Mouse (Mus musculus) midbrain, embryonic 12.5 days (tissue): Measurements from ENCODE around the gene Gm20547. TPM values are rescaled to one million over a fixed set of nuclear protein-coding genes. Genes with fewer than 3 reads are reported as not detected.
"Not testable (repeated sequence)": the region's sequence is repeated elsewhere in the genome, so short reads cannot be mapped to it uniquely, and the experiment has no call there.

Experiments
- ATAC-seq: fragments of 200-750 bp; cut with Nextera tagmentation; 2 replicates; pipeline ENCODE4 v1.8.0; 2017; ENCODE audit warnings: low read depth, moderate TSS enrichment, moderate library complexity; ENCODE audit not compliant: low FRiP score
- H3K27ac ChIP-seq: fragments of 300-500 bp; sonication (generic); replicated peaks from 2 replicates; pipeline ENCODE4 v1.5.1; 2016; ENCODE audit warnings: mild to moderate bottlenecking
- H3K27me3 ChIP-seq: fragments of 300-500 bp; sonication (generic); 2 replicates; pipeline ENCODE4 v1.6.1; 2016; ENCODE audit warnings: mild to moderate bottlenecking
- H3K36me3 ChIP-seq: fragments of 300-500 bp; sonication (generic); 2 replicates; pipeline ENCODE4 v1.6.1; 2016
- H3K4me1 ChIP-seq: fragments of 300-500 bp; sonication (generic); 2 replicates; pipeline ENCODE4 v1.6.1; 2016
- H3K4me2 ChIP-seq: fragments of 300-500 bp; sonication (generic); replicated peaks from 2 replicates; pipeline ENCODE4 v1.6.1; 2016; ENCODE audit warnings: mild to moderate bottlenecking, moderate library complexity
- H3K4me3 ChIP-seq: fragments of 300-500 bp; sonication (generic); 2 replicates; pipeline ENCODE4 v1.5.1; 2016; ENCODE audit warnings: mild to moderate bottlenecking
- H3K9ac ChIP-seq: fragments of 300-500 bp; sonication (generic); replicated peaks from 2 replicates; pipeline ENCODE4 v1.6.1; 2016; ENCODE audit warnings: mild to moderate bottlenecking, moderate library complexity
- H3K9me3 ChIP-seq: fragments of 300-500 bp; sonication (generic); 2 replicates; pipeline ENCODE4 v1.6.1; 2016; ENCODE audit warnings: mild to moderate bottlenecking
- WGBS: fragments of 180-500 bp; shearing (Covaris S2); methylation state at CpG from one replicate; pipeline ENCODE4 v1.1.7; 2016; 5-methylcytosine and 5-hydroxymethylcytosine counted together
- polyA plus RNA-seq: library from polyadenylated mRNA; unstranded; fragments of >200 nt; fragmentation: Nextera tagmentation; extraction: Ambion mirVana; gene quantifications from 2 replicates; pipeline ENCODE4 v1.2.1, GENCODE M21; 2016

Gene Gm20547
- polyA plus RNA-seq, 1 experiment from 2014 or later: not detected

GRCm38 (mm10) chr17:34847615-34848014 is 34.2 kb downstream of the Gm20547 start:
- H3K4me3 ChIP-seq: no peak overlapping the region
- H3K4me2 ChIP-seq: no peak overlapping the region
- H3K36me3 ChIP-seq: peaks cover 61% of the 10 kb centered on the region
- WGBS: 95% methylated on average over 7 of the region's 7 CpGs
- H3K9me3 ChIP-seq: no peaks in the 10 kb centered on the region
- no peaks in the 10 kb centered on the region for H3K27me3 ChIP-seq
- H3K27ac ChIP-seq: no peak overlapping the region
- H3K4me1 ChIP-seq: peaks cover 22% of the 10 kb centered on the region
- no peak for ATAC-seq
- no peak overlapping the region for H3K9ac ChIP-seq

- no peaks in the 10 kb centered on the region for H3K27me3 ChIP-seq
- H3K4me1 ChIP-seq: peaks cover 22% of the 10 kb centered on the region
- peaks cover 61% of the 10 kb centered on the region for H3K36me3 ChIP-seq
- ATAC-seq: no peak
- H3K4me3 ChIP-seq: no peak overlapping the region
- no peaks in the 10 kb centered on the region for H3K9me3 ChIP-seq
- no peak overlapping the region for H3K9ac ChIP-seq
- no peak overlapping the region for H3K27ac ChIP-seq
- no peak overlapping the region for H3K4me2 ChIP-seq
- 90% methylated on average over 6 of the region's 6 CpGs for WGBS
Observed at GRCm38 (mm10) chr17:34847192-34847591, 34.6 kb downstream of the Gm20547 start.

DNA sequence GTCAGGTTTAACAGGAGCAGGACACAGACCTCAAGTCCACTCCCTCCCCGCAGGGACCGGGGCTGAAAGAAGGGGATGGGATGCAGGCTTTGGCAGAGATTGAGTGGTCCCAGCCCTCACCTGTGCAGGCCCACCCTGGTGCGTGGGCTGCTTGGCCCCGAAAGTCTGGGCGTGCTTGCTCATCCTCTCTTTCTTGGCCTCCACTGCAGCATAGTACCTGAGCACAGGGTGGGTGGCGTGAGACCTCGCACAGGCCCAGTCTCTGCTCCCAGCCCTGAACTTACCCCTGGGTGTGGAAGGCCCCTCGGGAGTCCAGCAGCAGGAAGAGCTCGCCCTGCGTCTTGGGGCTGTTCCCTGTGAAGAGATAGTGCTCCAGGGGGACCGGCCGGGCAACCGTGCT is 37.0 kb downstream of the Gm20547 start:
- no peak overlapping the region for H3K4me3 ChIP-seq
- H3K4me2 ChIP-seq: no peak overlapping the region
- no peaks in the 10 kb centered on the region for H3K9me3 ChIP-seq
- no peaks in the 10 kb centered on the region for H3K27me3 ChIP-seq
- no peak for ATAC-seq
- 92% methylated on average over 13 of the region's 13 CpGs for WGBS
- H3K9ac ChIP-seq: no peak overlapping the region
- no peak overlapping the region for H3K27ac ChIP-seq
- peaks cover 8% of the 10 kb centered on the region for H3K4me1 ChIP-seq
- H3K36me3 ChIP-seq: peaks cover 82% of the 10 kb centered on the region

GRCm38 (mm10) chr17:34840736-34841307 is 41.0 kb downstream of the Gm20547 start:
- H3K9ac ChIP-seq: no peak overlapping the region
- peaks cover 22% of the 10 kb centered on the region for H3K4me1 ChIP-seq
- H3K27me3 ChIP-seq: no peaks in the 10 kb centered on the region
- no peak overlapping the region for H3K27ac ChIP-seq
- H3K9me3 ChIP-seq: no peaks in the 10 kb centered on the region
- H3K36me3 ChIP-seq: peaks cover 74% of the 10 kb centered on the region
- ATAC-seq: no peak
- H3K4me3 ChIP-seq: no peak overlapping the region
- no peak overlapping the region for H3K4me2 ChIP-seq
- 91% methylated on average over 6 of the region's 6 CpGs for WGBS

DNA sequence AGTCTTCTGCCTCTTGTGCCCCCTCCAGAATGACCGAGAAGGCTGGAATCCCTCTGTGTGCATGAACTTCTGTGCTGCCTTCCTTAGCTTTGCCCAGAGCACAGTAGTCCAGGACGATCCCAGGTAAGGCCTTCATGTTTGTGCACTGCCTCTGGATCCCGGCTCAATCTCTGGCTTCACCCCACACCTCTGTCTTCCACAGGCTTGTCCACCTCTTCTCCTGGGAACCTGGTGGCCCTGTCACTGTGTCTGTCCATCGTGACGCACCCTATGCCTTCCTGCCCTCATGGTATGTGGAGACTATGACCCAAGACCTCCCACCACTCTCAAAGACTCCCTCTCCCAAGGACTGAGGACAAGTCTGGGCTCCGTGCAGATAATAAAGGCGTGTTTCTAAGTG is 43.1 kb downstream of the Gm20547 start:
- WGBS: 87% methylated on average over 7 of the region's 7 CpGs
- Histone ChIP-seq H3K36me3 (peaks cover 55% of the 10 kb centered on the region), H3K4me3 (no peak overlapping the region)

DNA sequence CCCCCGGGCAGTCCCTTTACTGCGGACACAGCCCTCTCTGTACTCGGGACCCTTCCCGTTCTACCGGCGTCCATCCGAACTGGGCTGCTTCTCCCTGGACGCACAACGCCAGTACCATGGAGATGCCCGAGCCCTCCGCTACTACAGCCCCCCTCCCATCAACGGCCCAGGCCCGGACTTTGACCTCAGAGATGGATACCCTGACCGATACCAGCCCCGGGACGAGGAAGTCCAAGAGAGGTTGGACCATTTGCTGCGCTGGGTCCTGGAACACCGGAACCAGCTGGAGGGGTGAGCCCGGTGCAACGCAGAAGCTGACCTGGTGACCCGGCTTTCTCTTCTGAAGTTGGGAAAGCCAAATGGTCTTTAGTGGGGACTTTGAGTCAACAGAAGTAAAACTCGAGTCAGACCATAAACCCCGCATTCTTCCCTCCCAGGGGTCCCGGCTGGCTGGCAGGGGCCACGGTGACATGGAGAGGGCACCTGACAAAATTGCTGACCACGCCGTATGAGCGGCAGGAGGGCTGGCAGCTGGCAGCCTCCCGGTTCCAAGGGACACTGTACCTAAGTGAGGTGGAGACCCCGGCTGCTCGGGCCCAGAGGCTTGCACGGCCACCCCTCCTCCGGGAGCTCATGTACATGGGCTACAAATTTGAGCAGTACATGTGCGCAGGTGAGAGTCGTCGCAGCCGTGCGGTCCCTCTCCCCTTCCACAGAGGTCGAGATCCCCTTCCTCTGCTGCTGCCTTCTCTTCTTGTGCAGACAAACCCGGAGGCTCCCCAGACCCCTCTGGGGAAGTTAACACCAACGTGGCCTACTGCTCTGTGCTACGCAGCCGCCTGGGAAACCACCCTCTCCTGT is 44.1 kb downstream of the Gm20547 start:
- Histone ChIP-seq H3K9me3 (no peaks in the 10 kb centered on the region), H3K4me2 (peak overlapping the region; percentile 98), H3K4me3 (peak overlapping the region; percentile 75), H3K4me1 (peaks cover 26% of the 10 kb centered on the region), H3K27me3 (no peaks in the 10 kb centered on the region), H3K27ac (peak overlapping the region; percentile 82), H3K36me3 (peaks cover 52% of the 10 kb centered on the region), H3K9ac (peak overlapping the region; percentile 70)
- 41% methylated on average over 43 of the region's 43 CpGs for WGBS
- peak; percentile 3; the same call in 1 of the 2 replicates for ATAC-seq

More for the DNA sequence above, 43.1 kb downstream of the Gm20547 start:
- ATAC-seq: no peak
- Histone ChIP-seq H3K9ac (no peak overlapping the region), H3K4me1 (peaks cover 26% of the 10 kb centered on the region), H3K27me3 (no peaks in the 10 kb centered on the region), H3K4me2 (peak overlapping the region; percentile 98; the same call in 1 of the 2 replicates), H3K27ac (no peak overlapping the region), H3K9me3 (no peaks in the 10 kb centered on the region)

DNA sequence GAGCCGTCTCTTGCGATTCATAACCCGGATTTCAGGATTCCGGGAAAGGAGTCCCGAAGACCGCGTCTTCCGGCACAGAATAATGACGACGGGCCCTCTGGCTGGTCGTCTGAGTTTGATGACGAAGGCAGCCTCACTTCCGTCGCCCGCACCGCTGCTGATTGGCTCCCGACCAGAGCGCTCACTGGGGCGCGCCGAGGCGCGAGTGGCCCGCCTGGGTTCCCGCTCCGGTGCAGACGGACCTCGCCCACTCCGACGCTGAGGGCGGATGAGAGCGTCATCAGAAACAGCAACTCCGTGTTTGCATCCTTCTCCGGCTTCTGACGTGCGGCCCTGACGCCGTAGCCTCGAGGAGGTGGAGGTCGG is 45.0 kb downstream of the Gm20547 start, which contains the start of the genes Stk19 and Dxo:
TSS of gene Stk19 (minus strand) at position 90 of the 366 bp plus-strand sequence.
TSS of gene Dxo (plus strand) at position 164 of the 366 bp plus-strand sequence.
- H3K36me3 ChIP-seq: peaks cover 52% of the 10 kb centered on the region
- peak within 1 kb of the TSS; percentile 74 for H3K9ac ChIP-seq

DNA sequence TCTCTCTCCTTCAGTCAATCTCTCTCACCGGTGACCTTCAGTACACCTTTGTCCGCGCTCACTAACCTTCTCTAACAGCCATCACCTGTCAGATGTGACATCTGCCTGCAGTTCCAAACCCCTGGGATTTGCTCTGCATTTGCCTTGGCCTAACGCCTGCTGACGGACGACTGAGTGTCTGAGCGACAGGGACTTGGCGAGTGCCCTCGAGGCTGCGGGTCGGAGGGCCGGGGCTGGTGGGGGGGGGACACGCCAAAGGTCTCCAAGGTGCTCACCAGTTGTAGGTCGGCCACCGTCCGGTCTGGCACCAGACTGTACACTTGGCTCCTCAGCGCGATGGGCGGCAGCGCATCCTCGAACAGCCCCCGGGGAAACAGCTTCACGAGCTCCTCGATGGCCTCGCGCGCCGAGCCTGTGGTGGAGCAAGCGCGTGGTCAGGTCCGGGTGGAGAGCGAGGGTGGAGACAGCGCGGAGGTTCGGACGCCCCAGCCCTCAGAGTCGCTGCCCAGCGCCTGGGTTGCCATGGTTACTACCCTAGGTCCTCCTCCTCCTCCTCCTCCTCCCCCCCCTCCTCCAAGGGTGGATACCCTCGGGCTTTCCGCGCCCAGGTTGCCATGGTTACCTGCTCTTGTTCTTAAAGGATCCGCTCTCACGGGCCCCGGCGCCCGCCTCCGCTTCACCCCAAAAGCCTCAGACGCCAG is 45.5 kb downstream of the Gm20547 start:
- H3K9ac ChIP-seq: peak overlapping the region; percentile 74
- H3K4me2 ChIP-seq: peak overlapping the region; percentile 98
- H3K4me3 ChIP-seq: peak overlapping the region; percentile 75
- no peaks in the 10 kb centered on the region for H3K27me3 ChIP-seq
- ATAC-seq: peak; percentile 87
- WGBS: 4% methylated on average over 48 of the region's 48 CpGs
- H3K9me3 ChIP-seq: no peaks in the 10 kb centered on the region
- peaks cover 26% of the 10 kb centered on the region for H3K4me1 ChIP-seq
- H3K27ac ChIP-seq: peak overlapping the region; percentile 82
- peaks cover 50% of the 10 kb centered on the region for H3K36me3 ChIP-seq

More for the DNA sequence above, 45.0 kb downstream of the Gm20547 start, which contains the start of the genes Stk19 and Dxo:
- peak within 1 kb of the TSS; percentile 75 for H3K4me3 ChIP-seq
- under 1% methylated on average over 40 of the region's 40 CpGs for WGBS
- peak within 1 kb of the TSS; percentile 82 for H3K27ac ChIP-seq
- H3K4me1 ChIP-seq: peaks cover 26% of the 10 kb centered on the region
- ATAC-seq: peak; percentile 92
- no peaks in the 10 kb centered on the region for H3K9me3 ChIP-seq
- peak within 1 kb of the TSS; percentile 98 for H3K4me2 ChIP-seq
- no peaks in the 10 kb centered on the region for H3K27me3 ChIP-seq

DNA sequence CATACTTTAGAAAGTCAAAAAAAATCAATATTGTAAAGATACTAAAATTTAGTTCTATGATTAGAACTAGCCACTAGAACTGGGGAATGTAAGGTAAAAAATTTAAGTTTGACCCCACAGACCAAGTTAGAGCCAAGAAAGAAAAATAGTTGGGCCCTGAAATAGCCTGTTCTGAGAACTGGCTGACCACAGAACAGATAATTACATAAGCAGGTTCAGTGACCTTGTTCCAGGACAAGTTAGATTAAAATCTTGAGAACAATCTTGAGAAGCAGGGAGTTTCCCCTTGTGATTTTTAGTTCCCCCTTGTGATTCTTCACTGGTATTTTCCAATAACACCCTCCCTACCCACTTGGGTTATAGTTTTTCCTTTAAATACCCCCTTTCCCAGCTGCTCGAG is 51.1 kb downstream of the Gm20547 start:
- not testable (repeated sequence) for H3K4me1 ChIP-seq, H3K27ac ChIP-seq, H3K27me3 ChIP-seq, H3K4me3 ChIP-seq, H3K9ac ChIP-seq, H3K9me3 ChIP-seq, H3K4me2 ChIP-seq, ATAC-seq
- H3K36me3 ChIP-seq: peaks cover 71% of the 10 kb centered on the region
- WGBS: 93% methylated on average over 1 of the region's 1 CpGs

DNA sequence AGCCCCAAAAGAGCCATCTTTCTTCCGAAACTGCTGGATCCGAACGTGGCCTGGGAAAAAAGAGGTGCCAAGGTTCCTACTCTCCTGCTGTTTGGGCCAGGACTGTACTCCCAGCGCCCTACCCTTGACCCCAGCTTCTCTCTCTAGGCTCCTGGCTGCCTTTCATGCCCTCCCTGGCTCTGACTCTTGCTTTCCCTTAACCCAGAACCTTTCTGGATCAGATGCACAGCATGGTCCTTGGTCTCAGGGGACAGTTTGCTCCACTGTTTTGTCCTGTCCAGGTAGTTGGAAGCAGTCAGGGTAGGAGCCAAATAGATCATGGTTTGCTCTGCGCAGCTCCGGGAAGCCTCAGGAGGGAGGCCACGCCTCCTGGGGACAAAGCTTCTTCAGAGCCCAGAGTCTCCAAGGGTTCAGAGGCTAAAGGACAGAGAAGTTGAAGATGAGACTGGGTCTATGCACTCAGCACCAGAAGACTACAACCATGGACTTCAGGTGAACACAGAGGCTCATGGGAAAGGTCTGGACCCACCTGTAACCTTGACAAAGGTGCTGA is 66.9 kb downstream of the Gm20547 start:
- no peaks in the 10 kb centered on the region for H3K9me3 ChIP-seq
- H3K36me3 ChIP-seq: no peaks in the 10 kb centered on the region
- no peak for ATAC-seq
- H3K9ac ChIP-seq: no peak overlapping the region
- no peaks in the 10 kb centered on the region for H3K4me1 ChIP-seq
- H3K27ac ChIP-seq: no peak overlapping the region
- H3K4me3 ChIP-seq: no peak overlapping the region
- 84% methylated on average over 7 of the region's 7 CpGs for WGBS
- no peaks in the 10 kb centered on the region for H3K27me3 ChIP-seq
- no peak overlapping the region for H3K4me2 ChIP-seq

GRCm38 (mm10) chr17:34813747-34814146 is 68.1 kb downstream of the Gm20547 start:
- not testable (repeated sequence) for H3K27me3 ChIP-seq, ATAC-seq, H3K36me3 ChIP-seq, H3K4me3 ChIP-seq, H3K27ac ChIP-seq, H3K9ac ChIP-seq, H3K4me2 ChIP-seq, H3K4me1 ChIP-seq, H3K9me3 ChIP-seq
- 67% methylated on average over 12 of the region's 12 CpGs for WGBS
